Mouse (Mus musculus) kidney, postnatal 36 days (tissue): ENCODE measurements at regions not wholly inside any gene's neighbourhood (a gene's known extent, or its start where the extent isn't known, plus 50 kb on each side); places are given as distances from the start of the nearest gene placed in this dataset.

Experiments used
- DNase-seq, 2 experiments: peaks; one replicate each; pipeline ENCODE4 v3.0.0; 2021 to 2022; ENCODE audit warnings: mixed read lengths in 2 of 2

DNA sequence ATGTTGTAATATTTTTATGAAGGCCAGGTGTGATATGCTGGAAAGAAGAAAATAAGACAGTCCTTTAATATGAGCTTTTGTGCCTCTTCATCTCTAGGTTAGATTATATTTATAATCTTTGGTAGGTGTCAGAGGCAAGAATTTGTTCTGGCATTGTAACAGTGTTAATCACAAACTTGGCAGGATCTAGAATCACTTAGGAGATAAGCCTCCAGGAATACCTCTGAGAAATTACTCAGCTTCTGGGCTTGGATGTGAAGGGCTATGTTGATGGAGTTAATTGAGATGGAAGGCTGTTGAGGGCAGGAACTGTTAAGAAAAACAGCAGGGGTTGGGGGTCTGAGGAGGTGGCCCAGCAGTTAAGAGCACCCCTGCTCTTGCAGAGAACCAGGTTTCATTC is 394.0 kb upstream of the Camk1g start:
- no peak for DNase-seq

DNA sequence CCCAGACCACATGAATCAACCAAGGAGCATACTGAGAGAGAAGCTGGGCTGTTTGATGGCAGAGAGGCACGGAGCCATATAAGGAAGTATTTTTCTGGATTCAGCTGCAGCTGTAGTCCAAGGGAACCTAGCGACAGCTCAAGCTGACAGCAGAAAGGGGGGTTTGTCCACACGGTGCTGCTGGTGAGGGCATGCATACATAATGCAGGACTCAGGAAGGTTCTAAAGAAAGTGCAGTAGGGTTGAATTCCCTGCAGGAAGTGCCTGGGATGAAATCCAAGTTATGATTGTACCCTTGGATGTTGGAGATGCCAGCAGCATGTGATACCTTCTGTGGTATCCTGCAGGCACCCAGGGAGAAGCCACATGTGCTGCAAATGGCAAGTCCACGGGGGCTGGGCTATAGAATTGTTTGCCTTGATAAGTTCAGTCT is 381.7 kb upstream of the Camk1g start:
- DNase-seq = no peak

DNA sequence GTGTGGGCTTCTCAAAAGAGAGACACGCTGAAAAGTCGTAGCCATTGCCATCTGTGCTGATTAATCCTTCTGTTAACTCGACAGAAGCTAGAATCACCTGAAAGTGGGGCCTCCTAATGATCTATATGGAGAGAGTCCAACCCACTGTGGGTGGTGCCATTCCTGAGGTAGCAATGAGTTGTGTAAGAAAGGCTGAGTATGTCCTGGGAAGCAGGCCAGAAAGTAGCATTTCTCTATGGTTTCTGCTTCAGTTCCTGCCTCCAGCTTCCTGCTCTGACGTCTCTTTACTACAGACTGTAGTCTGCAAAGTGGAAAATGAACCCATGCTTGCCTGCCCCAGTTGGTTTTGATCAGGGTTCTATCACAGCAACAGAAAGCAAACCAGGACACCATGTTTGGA is 380.8 kb upstream of the Camk1g start:
- no peak for DNase-seq

DNA sequence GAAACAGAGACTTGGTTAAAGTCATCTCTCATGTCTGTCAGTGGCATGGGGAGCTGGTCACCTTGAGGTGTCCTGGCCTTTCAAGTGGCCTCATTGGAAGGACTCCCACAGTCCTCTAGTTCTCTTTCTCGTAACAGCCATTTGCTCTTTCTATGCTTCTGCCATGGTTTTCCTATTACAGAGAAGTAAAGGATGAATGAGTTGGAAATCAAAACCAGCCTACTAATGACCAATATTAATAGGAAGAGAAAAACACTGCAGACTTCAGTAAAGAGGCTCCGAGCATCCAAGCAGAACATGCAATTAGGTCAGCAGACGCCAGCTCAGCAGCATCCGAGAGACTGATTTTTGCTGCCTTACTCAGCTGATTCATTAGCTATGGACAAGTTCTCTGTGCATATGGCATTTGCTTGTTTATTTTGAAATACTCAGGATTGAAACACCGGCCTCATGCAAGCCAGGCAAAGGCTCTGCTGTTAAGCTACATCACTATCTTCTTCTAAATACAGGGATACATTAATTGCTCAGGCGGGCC is 377.4 kb upstream of the Camk1g start:
- DNase-seq = no peak

DNA sequence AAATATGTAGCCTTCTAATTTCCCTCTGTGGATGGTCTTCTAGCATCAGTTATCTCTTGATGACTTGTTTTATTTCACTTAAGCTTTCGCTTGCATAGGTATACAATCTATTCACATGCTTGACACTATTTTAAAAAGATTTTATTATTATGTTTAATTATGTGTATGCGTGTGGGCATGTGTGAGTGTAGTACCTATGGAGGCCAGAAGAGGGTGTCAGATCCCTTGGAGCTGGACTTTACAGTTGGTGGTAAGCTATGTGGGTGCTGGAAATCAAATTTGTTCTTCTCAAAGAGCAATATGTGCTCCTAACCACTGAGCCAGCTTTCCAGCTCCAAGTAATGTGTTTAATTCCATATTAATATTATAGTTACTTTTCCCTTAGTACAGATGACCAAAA is 372.6 kb upstream of the Camk1g start:
- DNase-seq = no peak

DNA sequence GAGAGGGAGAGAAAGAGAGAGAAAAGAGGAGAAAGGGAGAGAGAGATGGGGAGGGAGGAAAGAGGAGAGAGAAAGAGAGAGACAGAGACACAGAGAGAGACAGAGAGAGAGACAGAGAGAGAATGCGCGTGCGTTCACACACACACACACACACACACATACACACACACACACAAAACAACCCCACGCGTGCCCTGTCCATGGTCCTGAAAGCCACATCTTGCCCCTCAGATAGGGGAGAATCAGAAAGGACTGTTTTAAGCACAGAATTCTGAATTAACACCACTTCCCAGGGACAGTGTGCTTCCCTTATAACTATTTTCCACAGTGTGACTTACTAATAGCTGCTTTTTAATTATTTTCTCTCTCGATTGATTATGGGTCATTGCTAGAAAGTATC is 368.7 kb upstream of the Camk1g start:
- DNase-seq = peak in 1 of 2 experiments; percentile 36

DNA sequence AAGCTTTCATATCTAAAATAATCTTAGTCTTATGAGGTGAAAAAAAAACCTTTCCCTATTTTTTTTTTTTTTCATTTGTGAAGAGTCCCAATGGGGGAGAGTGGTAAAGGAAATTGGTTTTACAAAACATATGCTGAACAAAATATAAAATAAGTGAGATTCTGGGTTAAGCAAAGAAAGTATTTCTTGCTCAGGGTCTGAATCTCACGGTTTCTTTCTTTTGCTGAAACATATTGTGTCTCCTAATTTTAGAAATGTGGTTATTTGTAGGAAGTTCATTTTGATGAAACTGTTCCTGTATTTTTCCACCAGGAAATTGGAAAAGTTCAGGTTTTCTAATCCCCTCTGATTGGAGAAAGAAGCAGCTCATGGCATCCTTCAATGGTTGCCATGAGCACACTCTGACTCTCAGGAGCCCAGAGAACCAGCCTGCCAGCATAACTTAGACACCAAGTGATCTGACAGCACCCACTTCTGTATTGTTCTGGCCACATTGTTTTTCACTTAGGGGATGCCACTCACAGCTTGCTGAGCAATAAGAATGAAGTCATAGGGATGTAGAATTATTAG is 365.9 kb upstream of the Camk1g start:
- DNase-seq = no peak

DNA sequence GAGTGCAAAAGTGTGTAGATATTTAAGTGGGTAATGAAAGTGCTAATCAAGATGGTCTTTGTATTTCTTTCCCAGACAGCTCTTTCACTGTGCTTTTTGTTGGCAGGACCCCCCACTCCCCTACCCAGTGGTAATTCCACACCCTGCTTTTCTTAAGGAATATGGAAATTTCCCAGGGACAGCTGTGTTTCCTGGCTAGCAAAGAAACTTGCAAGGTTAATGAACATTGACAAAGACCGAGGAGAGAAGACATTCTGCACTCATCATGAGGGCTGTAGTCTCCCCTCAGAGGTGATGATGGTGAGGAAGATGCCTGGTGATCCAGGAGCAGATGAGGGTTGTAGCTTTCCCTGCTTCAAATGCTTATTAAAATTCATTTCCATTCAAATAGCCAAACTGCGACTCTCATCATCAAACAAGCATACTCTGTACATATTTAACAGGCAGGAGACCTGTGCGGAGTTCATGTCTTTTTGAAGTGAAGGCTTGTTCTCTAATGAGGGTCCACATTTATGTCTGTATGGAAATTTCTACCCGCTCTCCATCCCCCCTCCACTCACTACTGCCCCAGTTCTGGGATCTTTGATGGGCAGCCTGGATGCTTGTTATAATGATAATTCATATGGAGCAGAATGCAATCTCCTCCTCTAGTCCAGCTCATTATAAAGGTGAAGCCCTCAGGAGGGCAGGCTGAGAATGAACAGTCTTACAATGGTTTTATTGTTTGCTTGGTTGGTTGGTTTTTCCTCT is 364.1 kb upstream of the Camk1g start:
- no peak for DNase-seq

DNA sequence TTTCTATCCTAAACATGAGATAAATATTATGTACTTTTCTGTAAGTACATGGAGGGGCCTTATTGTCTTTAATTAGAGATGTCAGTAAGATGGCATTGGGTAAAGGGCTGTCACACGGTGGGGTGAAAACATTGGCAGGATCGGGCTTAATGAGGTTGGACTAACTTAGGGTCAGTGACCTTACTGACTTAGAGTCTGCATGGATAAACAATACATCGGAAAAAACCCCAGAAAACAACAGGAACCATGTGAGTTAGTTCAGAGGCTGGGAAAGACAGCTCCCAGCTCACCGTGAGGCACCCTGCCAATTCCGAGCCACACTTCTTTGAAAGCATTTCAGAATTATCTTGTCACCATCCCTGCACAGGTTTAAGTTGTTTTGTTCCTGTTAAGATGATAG is 363.3 kb upstream of the Camk1g start:
- no peak for DNase-seq

DNA sequence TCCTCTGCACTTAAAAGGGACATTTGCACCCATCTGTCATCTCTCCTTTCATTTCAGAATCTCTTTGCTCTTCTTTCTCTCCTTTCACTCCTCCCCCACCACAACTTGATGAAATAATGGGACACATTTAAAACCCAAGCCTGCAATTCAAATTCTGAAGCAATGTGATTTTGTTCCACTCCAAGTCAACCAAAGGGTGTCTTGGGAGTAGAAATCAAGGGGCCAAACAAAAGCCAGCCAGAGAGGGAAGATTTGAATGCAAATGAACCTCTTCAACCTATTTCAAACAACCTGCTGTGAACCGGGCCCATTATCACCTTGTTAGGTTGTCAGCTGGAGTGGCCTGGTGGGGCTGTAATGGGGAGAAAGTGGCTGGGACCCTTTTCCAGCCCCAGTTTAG is 362.0 kb upstream of the Camk1g start:
- DNase-seq = no peak

DNA sequence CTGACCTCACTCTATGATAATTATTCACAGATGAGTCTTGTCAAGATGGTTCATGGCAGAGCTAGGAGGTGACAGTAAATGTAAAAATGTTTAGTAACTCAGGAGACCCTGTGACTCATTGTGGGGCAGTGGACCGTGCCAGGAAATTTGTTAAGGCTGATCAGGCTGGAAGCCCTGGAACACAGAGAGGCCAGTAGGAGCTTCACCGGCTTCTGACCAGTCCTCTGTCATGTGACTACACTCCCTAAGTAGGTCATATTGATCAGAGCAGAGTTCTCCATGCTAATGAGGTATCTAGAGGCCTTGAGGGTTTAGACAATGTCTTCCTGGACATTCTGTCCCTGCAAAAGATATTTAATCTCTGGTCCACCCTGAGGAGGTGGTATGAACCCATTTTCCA is 351.8 kb upstream of the Camk1g start:
- no peak for DNase-seq

DNA sequence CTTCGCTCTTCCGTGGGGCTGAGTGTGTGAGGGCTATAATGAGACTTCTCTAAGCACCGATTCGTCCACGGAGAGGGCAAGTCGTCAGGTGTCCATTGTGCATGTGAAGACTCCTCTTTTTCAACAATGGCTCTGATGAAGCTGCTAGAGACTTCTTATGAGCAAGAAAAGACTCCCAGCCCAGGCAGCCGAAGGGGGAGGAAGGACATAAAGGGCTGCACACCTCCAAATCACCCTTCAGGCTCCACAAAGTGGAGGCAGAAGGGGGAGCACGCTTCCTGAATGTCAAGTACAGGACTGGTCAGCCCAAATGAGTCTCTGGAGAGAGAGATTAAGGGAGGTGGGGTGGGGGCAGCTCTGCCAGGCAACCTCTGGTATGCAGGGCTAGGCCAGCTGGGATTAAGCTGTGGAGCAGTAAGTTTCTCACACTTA is 350.3 kb upstream of the Camk1g start:
- DNase-seq = no peak

DNA sequence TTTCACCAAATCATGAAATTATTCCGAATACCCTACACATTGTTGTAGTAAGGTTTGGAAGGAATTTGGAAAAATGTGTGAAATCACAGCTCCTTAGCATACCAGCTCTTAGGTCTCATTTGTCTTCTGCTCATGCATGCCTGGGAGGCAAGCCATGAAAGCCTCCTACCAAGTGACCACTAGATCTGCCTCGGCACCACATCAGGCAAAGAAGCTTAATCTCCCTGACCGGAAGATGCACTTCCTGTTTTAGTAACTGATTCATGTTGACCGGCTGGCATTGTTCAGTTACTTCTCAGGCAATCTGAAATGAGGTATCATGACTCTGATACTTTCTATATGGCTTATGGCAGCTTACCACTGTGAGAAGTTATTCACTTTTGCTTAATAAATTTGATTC is 345.2 kb upstream of the Camk1g start:
- no peak for DNase-seq

DNA sequence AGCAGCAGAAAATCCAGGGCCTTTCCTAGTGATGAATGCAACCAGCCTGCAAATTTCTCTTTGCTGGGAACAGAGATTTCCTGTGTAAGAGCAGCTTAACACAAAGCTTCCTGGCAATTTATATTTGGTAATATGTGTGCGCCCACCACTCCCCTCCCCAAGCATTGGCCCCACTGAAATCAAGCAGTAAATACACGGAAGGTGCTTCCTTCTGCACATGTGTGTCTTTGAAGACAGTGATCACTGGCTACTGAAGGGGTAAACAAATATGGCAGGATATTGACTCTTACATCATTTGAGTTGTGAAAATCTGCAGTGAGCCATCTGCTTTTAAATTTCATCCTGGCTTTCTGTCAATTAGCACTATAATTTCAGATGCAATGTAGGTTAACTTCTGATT is 344.5 kb upstream of the Camk1g start:
- DNase-seq = no peak

DNA sequence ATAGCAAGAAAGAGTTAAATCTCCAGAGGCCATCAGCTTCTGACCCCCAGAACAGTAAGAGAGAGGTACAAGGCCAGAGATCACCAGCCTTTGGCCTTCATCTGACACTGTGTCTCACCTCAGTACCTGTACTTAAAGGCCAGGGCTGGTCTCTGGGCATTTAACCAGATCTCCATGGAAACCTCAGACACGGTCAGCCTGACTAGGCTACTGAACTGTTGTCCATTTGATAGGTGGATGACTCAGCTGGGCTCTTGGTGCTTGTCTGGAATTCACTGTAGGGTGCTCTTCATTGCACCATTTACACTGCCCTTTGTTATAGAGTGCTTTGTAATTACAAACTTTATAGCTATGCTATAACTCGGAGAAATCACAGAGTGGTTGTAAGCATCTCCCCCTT is 335.1 kb upstream of the Camk1g start:
- peak; percentile 16 to 21 for DNase-seq

DNA sequence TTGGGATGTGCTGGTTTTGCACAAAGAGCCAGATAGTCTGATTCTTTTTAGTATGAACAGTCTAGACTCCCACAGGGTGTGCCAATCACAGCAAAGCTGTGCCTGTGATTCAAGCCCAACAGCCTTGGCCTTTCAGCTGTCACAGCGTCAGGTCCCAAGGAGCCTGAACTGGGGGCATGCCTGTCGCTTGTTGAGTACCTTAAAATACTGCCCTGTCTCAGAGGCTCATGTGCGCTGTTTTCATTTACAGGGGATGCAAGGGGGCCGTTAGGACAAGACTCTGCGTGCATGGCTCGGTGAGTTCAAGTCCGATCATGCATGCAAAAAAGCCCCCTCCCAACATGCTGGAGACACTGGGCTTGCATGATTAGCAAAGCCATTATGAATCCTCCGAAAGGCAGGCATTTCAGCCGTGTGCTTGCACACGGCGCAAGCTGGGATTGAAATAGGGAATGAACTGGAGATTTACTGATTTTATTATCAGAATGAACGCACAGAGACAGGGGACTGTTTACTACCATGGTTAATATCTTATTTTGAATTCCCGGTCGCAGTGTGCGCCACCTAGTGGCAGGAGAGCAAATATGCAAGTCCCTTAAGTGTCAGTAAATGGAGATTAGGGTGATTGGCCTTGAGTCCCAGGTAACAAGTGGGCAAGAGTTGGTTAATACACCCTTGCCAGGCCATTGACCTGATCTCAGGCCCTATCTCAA is 332.8 kb upstream of the Camk1g start:
- DNase-seq = peak; percentile 13 to 73

DNA sequence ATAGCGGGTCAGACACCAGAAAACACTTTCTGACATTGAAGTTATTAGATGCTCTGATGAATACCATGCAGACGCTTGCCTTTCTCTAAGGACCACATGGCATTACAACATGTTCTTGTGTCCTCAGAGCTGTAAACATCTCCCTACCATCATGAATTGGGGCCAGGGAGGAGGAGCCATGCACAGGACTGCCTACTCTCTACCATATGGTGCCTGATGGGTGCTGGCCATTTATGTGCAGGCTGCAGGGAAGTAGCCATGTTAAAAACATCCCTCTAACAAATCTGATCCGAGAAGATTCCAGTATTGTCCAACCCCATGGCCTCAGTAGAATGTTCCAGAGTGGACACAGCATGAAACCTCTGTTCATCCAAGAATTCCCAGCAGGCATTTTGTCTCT is 330.1 kb upstream of the Camk1g start:
- DNase-seq = no peak

DNA sequence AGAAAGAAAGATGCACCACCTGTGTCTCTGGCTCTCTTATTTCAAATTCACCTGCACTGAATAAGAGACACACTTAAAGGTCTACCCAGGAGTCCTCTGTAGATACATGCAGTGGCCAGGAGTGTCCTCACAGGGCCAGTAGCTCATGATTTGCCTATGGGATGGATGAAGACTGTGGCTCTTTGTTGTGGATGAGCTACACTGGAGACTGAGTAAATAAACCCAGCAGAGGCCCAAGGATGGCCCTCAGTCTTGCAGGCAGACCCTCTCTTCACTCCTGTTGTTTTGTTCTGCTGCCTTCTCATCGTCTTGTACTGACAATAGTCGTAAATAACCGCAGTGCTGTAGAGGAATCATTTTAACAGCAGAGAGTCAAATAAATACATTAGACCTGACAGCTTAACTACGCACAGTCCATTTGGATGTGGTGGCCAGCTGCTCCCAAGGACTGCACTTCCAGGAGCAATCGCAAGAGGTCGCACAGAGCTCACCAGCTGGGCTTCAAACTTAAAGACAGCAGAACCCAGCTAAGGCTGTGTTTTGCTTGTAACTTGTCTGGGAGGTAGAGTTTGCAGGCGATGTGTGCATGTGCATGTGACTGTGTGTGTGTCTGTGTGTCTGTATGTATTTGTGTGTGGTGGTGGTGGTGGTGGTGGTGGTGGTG is 328.6 kb upstream of the Camk1g start:
- peak; percentile 70 to 88 for DNase-seq

DNA sequence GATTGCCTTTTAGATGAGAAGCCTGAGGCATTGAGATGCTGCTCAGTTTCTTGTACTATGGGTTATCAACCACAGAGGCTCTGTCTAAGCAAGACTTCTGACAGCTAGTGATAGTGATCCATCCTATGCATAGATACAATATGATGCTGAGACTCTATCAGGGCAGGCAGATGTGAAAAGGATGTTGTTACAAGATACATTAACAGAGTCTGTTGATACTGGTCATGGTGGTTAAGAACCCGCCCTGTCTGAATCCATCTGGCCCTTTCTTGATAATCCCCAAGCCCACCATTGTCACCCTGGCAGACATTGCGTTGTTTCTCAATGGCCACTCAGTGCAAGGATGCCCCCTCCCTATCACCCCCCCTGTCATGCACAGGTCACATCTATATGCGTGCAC is 327.8 kb upstream of the Camk1g start:
- DNase-seq = no peak

DNA sequence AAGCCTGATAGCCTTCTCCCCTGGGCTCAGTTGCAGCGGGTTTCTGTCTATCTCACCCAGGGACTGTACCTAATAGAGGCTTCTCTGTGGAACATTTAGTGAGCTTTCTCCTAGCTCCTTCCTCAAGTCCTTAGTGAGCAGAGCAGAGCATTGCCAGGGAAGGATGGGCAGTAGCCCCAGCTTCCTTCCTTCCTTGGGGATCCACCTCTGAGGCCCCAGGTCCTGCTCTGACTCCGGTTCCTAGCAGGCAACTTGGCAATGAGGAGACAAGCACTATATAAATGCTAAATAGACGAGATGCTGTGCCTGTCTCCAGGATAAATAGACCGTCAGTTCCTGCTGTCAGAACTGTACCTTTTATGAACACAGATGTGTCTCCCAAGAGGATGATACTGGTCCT is 326.9 kb upstream of the Camk1g start:
- peak; percentile 32 to 56 for DNase-seq

DNA sequence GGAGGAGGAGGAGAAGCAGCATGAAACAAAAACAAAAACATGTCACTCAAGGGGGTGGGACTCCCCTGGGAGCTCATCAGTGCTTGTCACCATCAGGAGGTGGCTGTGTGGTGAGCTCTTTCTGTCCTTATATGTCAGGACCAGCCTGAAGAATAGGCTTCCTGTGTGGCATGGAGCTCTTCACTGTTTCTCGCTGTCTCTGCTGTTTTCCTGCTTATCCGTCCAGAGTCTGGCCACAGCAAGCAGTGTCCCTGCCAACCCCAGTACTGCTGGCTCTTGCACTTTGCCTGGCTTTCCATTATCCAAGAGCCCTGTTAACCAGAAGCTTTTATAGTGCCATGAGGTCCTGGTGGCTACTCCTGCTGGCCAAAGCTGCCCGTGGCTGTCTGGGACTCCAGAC is 322.9 kb upstream of the Camk1g start:
- DNase-seq = peak; percentile 55 to 62

DNA sequence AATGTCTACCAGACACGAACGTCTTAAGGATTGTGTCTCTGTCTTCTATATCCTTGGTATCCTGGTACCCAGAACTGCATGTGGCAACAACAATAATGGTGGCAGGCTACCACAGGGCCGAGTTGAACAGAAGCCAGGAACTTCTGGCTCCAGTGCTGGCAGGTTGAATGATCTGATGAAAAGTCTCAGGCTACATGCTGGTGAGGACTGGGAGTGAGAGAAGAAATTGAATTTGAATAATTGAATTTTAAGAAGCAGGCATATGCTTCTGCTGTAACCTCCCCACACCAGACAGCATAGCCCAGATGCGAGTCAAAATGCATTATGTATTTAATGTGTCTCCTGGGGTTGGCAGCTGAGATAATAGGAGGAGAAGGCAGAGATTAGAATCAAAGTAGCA is 319.5 kb upstream of the Camk1g start:
- no peak for DNase-seq

DNA sequence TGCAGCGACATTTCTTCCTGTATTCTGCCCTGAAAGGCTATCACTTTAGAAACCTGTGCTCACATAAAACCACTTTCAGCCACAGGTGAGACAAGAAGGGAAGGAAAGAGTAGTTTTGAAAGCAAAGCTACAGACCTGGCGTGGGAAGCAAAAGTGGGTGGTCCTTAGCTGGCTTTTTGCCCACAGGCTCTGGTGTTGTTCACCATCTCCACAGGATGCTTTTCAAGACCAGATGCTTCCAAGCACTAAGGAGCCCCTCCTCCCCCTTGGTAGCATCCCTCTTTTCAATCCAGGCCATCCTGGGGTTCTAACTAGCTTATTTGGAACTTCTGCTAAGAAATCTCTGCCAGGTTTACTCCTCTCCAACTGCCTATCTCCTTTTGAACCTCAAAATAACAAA is 312.8 kb upstream of the Camk1g start:
- no peak for DNase-seq
